Mouse (Mus musculus): ENCODE data around the gene Stk11ip.

Stk11ip gene

DNA sequence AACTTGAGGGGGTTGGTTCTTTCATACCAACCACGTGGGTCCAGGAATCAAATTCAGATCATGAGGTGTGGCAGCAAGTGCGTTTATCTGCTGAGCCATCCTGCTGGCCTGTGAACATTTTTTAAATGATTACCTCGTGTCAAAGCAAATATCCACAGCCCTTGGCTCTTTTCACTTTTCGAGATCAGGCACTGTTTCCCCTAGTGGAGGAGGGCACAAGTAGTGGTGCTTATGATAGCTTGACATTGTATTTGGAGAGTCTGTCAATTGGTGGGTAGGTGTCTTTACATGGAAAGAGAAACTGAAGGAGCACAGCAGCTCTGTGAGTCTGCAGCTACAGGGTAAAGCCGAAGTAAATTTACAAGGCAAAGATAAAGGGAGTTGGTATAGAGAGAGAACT lies 43.6 kb downstream of the Stk11ip start:
- in situ Hi-C loops (cut with MboI, MseI): no loop called here

DNA sequence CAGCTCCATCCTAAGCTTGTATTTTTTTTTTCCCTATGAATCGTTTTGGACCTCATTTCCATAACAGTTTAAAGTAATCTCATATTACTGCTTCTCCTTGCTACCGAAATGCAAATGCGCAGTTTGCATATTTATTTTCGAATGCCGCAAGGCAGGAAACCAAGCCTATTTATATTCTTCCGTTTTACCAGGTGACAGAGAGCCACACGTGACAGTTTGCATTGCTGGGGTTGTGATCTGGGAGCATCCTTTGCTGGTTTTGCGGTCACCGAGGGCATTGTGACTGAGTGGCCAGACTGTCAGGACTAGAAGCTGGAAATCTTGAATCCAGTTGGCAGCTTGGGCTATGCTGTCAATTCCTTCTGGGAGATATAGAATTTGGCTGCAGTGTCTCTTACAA lies 44.3 kb downstream of the Stk11ip start:
- in situ Hi-C loops (cut with MboI, MseI): no loop called here

DNA sequence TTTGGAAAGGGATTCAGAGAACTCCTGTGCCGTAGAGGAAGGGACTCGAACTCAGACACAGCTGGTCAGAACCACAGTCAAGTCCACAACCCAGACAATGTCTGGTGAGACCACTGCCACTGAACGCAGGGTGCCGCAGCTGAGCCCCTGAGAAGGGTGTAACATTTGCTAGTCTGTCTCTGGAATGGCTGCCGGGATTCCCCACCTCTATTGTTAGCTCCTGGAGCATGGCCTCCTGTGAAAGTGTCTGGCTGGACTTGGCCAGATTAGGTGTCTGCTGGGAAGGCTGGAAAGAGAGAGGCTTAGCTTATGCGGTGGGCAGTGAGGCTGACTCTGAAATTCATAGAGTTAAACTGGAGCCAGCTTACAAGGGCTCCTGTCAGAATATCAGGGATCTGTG lies 49.1 kb downstream of the Stk11ip start:
- in situ Hi-C loops (cut with MboI, MseI): no loop called here

DNA sequence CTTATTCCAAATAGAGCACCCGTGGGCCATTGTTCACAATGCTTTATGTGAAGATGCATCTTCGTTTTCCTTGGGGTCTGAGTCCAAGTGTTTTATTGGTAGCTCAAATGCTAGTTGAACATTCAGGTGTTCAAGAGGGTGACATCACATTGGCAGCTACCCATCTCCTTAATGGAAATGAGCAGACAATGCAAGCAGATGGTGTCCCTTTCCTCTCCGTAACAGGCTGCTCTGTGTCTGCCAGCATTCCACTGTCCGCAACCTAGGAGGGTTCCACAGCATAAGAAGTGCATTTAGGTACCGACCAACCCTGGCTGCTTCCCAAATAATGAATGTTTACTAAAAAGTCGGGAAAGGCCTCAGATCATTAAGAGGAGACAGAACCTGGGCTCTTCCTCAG lies 51.4 kb downstream of the Stk11ip start:
- in situ Hi-C loops (cut with MboI, MseI): no loop called here

DNA sequence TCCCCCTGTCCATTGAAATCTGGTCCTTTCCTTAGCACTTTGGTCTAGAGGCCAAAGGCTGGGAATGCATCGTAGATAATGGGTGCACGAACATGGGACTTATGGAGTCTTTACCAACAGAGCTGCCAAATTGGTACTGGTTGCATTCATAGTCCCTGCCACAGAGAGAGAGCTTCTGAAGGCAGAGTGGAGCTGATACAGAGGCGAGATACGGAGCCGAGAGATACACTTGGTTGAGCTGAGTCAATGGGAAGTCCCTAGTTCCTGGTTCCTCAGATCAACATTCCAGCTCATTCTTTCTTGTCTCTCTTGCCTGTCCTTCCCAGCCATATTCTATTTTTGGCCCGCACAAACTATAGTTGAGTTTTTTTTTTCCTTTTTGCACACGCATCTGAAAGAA lies 52.4 kb downstream of the Stk11ip start:
- in situ Hi-C loops (cut with MboI, MseI): no loop called here

DNA sequence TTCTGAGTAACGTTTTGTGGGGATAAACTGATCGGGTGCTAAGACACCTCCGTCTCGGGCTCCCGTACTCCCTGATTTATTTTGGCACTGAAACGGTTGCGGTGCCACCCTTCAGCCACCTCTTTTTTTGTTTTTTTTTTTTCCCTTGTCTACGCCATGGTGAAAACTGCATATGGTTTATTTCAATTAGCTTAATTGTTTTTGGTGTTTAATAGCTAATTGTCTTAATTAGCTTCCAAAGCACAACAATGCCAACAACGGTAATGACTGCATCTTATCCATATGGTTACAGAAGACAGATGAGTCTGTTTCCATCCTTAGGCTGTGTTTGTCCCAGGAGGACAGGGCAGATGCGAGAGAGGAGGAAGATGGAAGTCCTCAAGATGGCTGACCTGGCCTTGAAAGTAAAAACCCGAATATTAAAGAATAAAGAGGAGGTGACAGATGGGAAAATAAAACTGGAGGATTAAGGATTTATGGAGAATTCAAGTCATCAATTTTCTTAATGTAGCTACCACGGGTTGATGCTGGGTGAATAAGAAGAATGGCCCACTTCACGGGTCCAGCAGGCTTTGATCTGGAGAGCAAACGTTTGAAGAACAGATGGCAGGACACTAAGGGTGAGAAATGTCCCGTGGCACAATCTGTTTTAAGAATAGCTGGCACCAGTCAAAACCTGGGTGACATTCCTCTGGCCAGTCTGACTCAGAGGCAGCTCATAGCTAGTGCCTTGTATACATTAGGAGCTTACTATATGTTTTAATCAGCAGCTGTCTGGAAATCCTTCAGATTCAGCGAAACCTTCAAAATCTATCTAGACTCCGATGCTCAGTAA lies 53.4 kb downstream of the Stk11ip start:
- in situ Hi-C loops (cut with MboI, MseI): no loop called here

DNA sequence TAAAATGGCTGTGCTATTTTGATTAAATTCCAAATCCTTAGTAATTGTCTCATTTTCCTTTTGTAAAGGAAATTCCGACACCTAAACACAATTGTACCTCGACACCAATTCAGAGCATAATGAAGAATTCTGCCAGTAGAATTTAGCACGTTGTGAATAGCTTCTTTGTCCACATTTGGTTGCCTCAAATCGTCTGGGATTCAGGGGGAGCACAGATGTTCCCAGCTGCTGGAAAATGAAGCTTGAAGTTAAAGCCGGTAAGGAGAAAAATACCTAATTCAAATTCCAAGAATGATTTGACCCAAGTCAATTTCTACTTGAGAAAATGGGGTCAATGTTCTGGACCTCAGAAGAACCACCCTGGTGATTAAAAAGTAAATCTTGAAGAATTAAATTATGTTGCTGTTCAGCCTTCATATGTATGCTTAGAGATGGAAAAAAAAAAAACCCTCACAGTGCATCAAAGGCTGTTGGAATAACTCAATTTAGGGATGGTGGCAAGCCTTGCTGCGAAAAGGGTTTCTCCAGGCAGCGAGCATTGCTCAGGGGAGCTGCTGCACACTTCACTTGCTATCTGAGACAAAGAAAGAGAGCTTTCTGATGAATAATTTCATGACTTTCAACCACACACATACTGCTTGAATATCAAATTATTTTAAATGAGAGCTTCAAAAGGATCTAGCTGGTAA lies 60.8 kb downstream of the Stk11ip start:
- in situ Hi-C loops (cut with MboI, MseI): no loop called here

DNA sequence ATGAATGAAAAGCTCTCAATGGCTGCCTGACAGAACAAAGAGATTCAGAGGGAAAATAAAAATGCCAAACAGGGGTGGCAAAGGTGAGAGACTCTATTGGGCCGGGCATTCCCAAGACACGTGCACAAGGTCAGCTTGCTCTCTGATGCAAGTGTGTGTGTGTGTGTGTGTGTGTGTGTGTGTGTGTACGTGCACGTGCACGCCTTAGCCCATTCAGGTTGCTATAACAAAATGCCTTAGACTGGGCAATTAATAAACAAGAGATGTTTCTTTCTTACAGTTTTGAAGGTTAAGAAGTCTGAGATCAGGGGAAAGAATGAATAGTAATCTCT lies 61.3 kb downstream of the Stk11ip start:
- in situ Hi-C loops (cut with MboI, MseI): no loop called here

DNA sequence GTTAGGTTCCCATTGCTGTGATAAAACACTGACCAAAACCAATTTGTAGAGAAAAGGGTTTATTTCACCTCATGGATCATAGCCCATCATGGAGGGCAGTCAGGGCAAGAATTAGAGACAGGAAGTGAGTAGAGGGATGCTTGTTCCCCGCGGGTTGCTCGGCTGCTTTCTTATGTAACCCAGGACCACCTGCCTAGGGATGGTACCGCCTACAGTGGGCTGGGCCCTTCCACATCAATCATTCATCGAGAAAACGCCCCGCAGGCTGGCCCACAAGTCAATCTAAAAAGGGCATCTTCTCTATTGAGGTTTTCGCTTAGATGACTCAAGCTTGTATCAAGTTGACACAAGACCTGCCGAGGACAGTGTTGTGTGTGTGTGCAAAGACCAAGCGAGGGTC lies 61.7 kb downstream of the Stk11ip start:
- in situ Hi-C loops (cut with MboI, MseI): no loop called here

DNA sequence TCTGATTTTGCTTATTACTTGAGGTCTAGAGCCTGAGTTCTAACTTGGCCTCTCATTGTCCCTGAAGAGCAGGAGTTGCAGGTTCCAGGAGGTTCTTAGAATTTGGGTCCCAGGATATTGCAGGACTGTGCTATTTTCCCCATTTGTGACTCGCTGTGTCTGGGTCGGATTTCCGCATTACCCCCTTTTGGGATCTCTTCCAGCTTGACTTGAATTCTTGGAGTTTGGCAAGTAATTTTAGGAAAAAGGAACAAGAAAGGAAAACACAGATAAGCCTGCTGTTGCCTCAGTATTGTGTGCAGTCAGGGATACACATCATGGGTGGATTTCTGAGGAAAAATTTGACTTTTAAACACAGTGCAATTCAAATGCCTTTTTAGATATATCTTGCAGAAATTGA lies 65.5 kb downstream of the Stk11ip start:
- in situ Hi-C loops (cut with MboI, MseI): no loop called here
